11 mouse cellular contexts compared by ENCODE assay signal in the genomic region with DNA sequence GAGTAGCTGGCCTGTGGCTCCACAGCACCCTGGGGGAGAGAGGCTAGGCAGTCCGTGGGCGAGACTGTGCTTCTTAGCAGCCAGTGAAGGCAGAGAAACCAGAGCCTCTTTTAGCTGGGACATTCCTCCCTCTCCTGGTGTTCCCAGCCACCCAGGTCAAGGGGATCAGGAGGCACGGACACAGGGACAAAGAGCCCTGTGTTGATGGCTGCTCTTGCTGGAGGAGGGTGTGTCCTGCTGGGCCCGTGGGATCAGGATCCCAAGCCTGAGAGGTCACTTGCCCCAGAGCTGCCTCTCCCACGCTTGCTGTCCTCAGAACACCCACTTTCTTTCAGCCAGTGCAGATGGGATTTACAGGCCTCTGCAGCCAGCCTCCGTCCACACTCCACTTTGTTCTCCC. TPM values are rescaled to one million over a fixed set of nuclear protein-coding genes. Genes with fewer than 3 reads are reported as not detected.
A peak's percentile ranks its signal among the peaks of the same experiment; 100 is the strongest.
DNase-seq lines count a peak whose midpoint lies in the region; ATAC-seq lines count a peak whose summit lies in the region.
"Had no signal": no experiment of that assay in that cellular context is flagged by ENCODE, and none has a peak within 500 bp of the region (broad histone marks: within the 10 kb centered on the region; RNA-seq: fewer than 3 reads in every experiment).

No protein-coding gene starts in this region.

- 31% methylated on average over 6 of the region's 6 CpGs for WGBS in forebrain, embryonic 13.5 days
- WGBS in forebrain, embryonic 15.5 days = 30% methylated on average over 6 of the region's 6 CpGs
- 31% methylated on average over 6 of the region's 6 CpGs for WGBS in kidney, embryonic 15.5 days
- WGBS in hindbrain, embryonic 13.5 days = 39% methylated on average over 6 of the region's 6 CpGs

- H3K4me1 ChIP-seq in forebrain, embryonic 13.5 days = peaks cover 23% of the 10 kb centered on the region
- H3K4me1 ChIP-seq in forebrain, embryonic 15.5 days = peaks cover 17% of the 10 kb centered on the region
- H3K4me1 ChIP-seq in kidney, embryonic 15.5 days = peaks cover 64% of the 10 kb centered on the region
- peaks cover 53% of the 10 kb centered on the region for H3K4me1 ChIP-seq in hindbrain, embryonic 13.5 days (replicated peaks)

- peak overlapping the region; percentile 16; the same call in 1 of the 2 replicates for H3K9ac ChIP-seq in forebrain, embryonic 13.5 days
- H3K9ac ChIP-seq in forebrain, embryonic 15.5 days (replicated peaks) = no peak overlapping the region
- 0 out of 2 replicates have a peak overlapping the region, but pooled peaks have one; percentile 16 for H3K9ac ChIP-seq in kidney, embryonic 15.5 days
- H3K9ac ChIP-seq in hindbrain, embryonic 13.5 days = peak overlapping the region; percentile 56

- H3K4me3 ChIP-seq in forebrain, embryonic 13.5 days = no peak overlapping the region
- no peak overlapping the region for H3K4me3 ChIP-seq in forebrain, embryonic 15.5 days
- no peak overlapping the region for H3K4me3 ChIP-seq in kidney, embryonic 15.5 days (replicated peaks)
- no peak overlapping the region for H3K4me3 ChIP-seq in hindbrain, embryonic 13.5 days

- no peak overlapping the region for H3K27ac ChIP-seq in forebrain, embryonic 13.5 days
- no peak overlapping the region for H3K27ac ChIP-seq in forebrain, embryonic 15.5 days (replicated peaks)
- peak overlapping the region; percentile 74 for H3K27ac ChIP-seq in kidney, embryonic 15.5 days
- H3K27ac ChIP-seq in hindbrain, embryonic 13.5 days = 0 out of 2 replicates have a peak overlapping the region, but pooled peaks have one; percentile 42

- no peaks in the 10 kb centered on the region for H3K9me3 ChIP-seq in forebrain, embryonic 13.5 days (replicated peaks)
- no peaks in the 10 kb centered on the region for H3K9me3 ChIP-seq in forebrain, embryonic 15.5 days
- H3K9me3 ChIP-seq in kidney, embryonic 15.5 days (replicated peaks) = no peaks in the 10 kb centered on the region
- H3K9me3 ChIP-seq in hindbrain, embryonic 13.5 days = no peaks in the 10 kb centered on the region

- DNase-seq in kidney, postnatal 36 days = no peak
- peak; percentile 83 for DNase-seq in Muller cell, postnatal 12 days (ENCODE audit: inconsistent ontology term)
- DNase-seq in thymus, postnatal 25 days = no peak
- no peak for DNase-seq in thymus, postnatal 4 days
- DNase-seq: adrenal gland, adult 8-10 months; gastrocnemius, postnatal 25 days had no signal

- H3K4me2 ChIP-seq in forebrain, embryonic 13.5 days = no peak overlapping the region
- no peak overlapping the region for H3K4me2 ChIP-seq in forebrain, embryonic 15.5 days (replicated peaks)
- H3K4me2 ChIP-seq in kidney, embryonic 15.5 days = no peak overlapping the region
- H3K4me2 ChIP-seq in hindbrain, embryonic 13.5 days = no peak overlapping the region

- no peaks in the 10 kb centered on the region for H3K27me3 ChIP-seq in forebrain, embryonic 13.5 days
- H3K27me3 ChIP-seq in forebrain, embryonic 15.5 days = no peaks in the 10 kb centered on the region
- H3K27me3 ChIP-seq in kidney, embryonic 15.5 days = no peaks in the 10 kb centered on the region
- no peaks in the 10 kb centered on the region for H3K27me3 ChIP-seq in hindbrain, embryonic 13.5 days

- ATAC-seq in forebrain, embryonic 13.5 days = no peak
- no peak for ATAC-seq in forebrain, embryonic 15.5 days (replicated peaks)
- no peak for ATAC-seq in kidney, embryonic 15.5 days (replicated peaks; ENCODE audit: low FRiP score)
- no peak for ATAC-seq in hindbrain, embryonic 13.5 days (ENCODE audit: low FRiP score)
- ATAC-seq: intestine, embryonic 16.5 days had no signal

- peaks cover 45% of the 10 kb centered on the region for H3K36me3 ChIP-seq in forebrain, embryonic 13.5 days (ENCODE audit: poor library complexity, severe bottlenecking)
- peaks cover 8% of the 10 kb centered on the region for H3K36me3 ChIP-seq in forebrain, embryonic 15.5 days
- peaks cover 74% of the 10 kb centered on the region for H3K36me3 ChIP-seq in kidney, embryonic 15.5 days
- peaks cover 50% of the 10 kb centered on the region for H3K36me3 ChIP-seq in hindbrain, embryonic 13.5 days

RNA-seq across cellular contexts. Expression of a gene that starts 12.3 kb away (rescaled TPM):
- polyA plus RNA-seq in forebrain, embryonic 13.5 days (2015; fragmentation: Nextera tagmentation; extraction: Ambion mirVana) = 1,081 and 1,088 TPM in 2 replicates
- 1,000 and 1,018 TPM in 2 replicates for polyA plus RNA-seq in forebrain, embryonic 15.5 days (2015; fragmentation: Nextera tagmentation; extraction: Ambion mirVana)
- polyA plus RNA-seq in kidney, embryonic 15.5 days (2015; fragmentation: Nextera tagmentation; extraction: Ambion mirVana) = 1,539 and 1,600 TPM in 2 replicates
- polyA plus RNA-seq in hindbrain, embryonic 13.5 days (2015; fragmentation: Nextera tagmentation; extraction: Ambion mirVana) = 895 and 907 TPM in 2 replicates

RNA-seq across cellular contexts. Expression of a gene that starts 18.0 kb away (rescaled TPM):
- polyA plus RNA-seq in forebrain, embryonic 13.5 days (2015; fragmentation: Nextera tagmentation; extraction: Ambion mirVana) = 41.7 and 46.1 TPM in 2 replicates
- 43.8 and 46.1 TPM in 2 replicates for polyA plus RNA-seq in forebrain, embryonic 15.5 days (2015; fragmentation: Nextera tagmentation; extraction: Ambion mirVana)
- polyA plus RNA-seq in kidney, embryonic 15.5 days (2015; fragmentation: Nextera tagmentation; extraction: Ambion mirVana) = 44.3 and 49.3 TPM in 2 replicates
- 42.2 and 42.4 TPM in 2 replicates for polyA plus RNA-seq in hindbrain, embryonic 13.5 days (2015; fragmentation: Nextera tagmentation; extraction: Ambion mirVana)

RNA-seq across cellular contexts. Expression of a gene that starts 40.5 kb away (rescaled TPM):
- 16.8 and 17.7 TPM in 2 replicates for polyA plus RNA-seq in forebrain, embryonic 13.5 days (2015; fragmentation: Nextera tagmentation; extraction: Ambion mirVana)
- polyA plus RNA-seq in forebrain, embryonic 15.5 days (2015; fragmentation: Nextera tagmentation; extraction: Ambion mirVana) = 19.1 and 19.7 TPM in 2 replicates
- 51.7 and 56.1 TPM in 2 replicates for polyA plus RNA-seq in kidney, embryonic 15.5 days (2015; fragmentation: Nextera tagmentation; extraction: Ambion mirVana)
- 19.9 and 23.4 TPM in 2 replicates for polyA plus RNA-seq in hindbrain, embryonic 13.5 days (2015; fragmentation: Nextera tagmentation; extraction: Ambion mirVana)

Comparison
In these comparisons a context has a peak if more than half of its experiments do, and no peak if none do; other contexts are left out.
1. H3K27ac ChIP-seq: peak in kidney, embryonic 15.5 days (single experiment) and hindbrain, embryonic 13.5 days (single experiment); none in forebrain, embryonic 13.5 days (single experiment) and forebrain, embryonic 15.5 days (single experiment).